Mouse (Mus musculus) liver, adult 2 months (tissue): ENCODE measurements at regions not wholly inside any gene's neighbourhood (a gene's known extent, or its start where the extent isn't known, plus 50 kb on each side); places are given as distances from the start of the nearest gene placed in this dataset.

Source experiments
- CTCF ChIP-seq: fragments of 200-500 bp; IDR thresholded peaks from 2 replicates; pipeline ENCODE4 v1.5.1; 2011; ENCODE audit warnings: low read depth, low read length, control low read depth
- POLR2A ChIP-seq: fragments of 200-500 bp; IDR thresholded peaks from 2 replicates; pipeline ENCODE4 v1.6.1; 2011; ENCODE audit warnings: low read length, control low read depth; ENCODE audit not compliant: insufficient read depth; ENCODE audit errors: extremely low read depth

- TF ChIP-seq CTCF = no peak
- no peak for TF ChIP-seq POLR2A
These were observed 247.4 kb downstream of the Pcsk1 start for GRCm38 (mm10) chr13:75337054-75337453.
